Mouse (Mus musculus) liver, embryonic 13.5 days (tissue): Measurements from ENCODE around the gene Tmem164. TPM values are rescaled to one million over a fixed set of nuclear protein-coding genes. Genes with fewer than 3 reads are reported as not detected.

Source experiments
- ATAC-seq: fragments of 200-750 bp; cut with Nextera tagmentation; 2 replicates; pipeline ENCODE4 v1.8.0; 2017; ENCODE audit warnings: low read depth, mild to moderate bottlenecking, moderate number of reproducible peaks, moderate library complexity
- DNase-seq: peaks from one replicate; pipeline ENCODE4 v3.0.0; 2022
- H3K27ac ChIP-seq: fragments of 300-500 bp; sonication (generic); 2 replicates; pipeline ENCODE4 v1.5.1; 2015; ENCODE audit warnings: moderate library complexity, mild to moderate bottlenecking, inconsistent platforms
- H3K27me3 ChIP-seq: fragments of 300-500 bp; sonication (generic); 2 replicates; pipeline ENCODE4 v1.6.1; 2015; ENCODE audit warnings: mild to moderate bottlenecking, inconsistent platforms
- H3K36me3 ChIP-seq: fragments of 300-500 bp; sonication (generic); 2 replicates; pipeline ENCODE4 v1.6.1; 2015; ENCODE audit warnings: mild to moderate bottlenecking, inconsistent platforms
- H3K4me1 ChIP-seq: fragments of 300-500 bp; sonication (generic); replicated peaks from 2 replicates; pipeline ENCODE4 v1.6.1; 2015; ENCODE audit warnings: inconsistent platforms
- H3K4me2 ChIP-seq: fragments of 300-500 bp; sonication (generic); 2 replicates; pipeline ENCODE4 v1.6.1; 2015; ENCODE audit warnings: inconsistent platforms, mild to moderate bottlenecking, moderate library complexity
- H3K4me3 ChIP-seq: fragments of 300-500 bp; sonication (generic); replicated peaks from 2 replicates; pipeline ENCODE4 v1.5.1; 2015; ENCODE audit warnings: mild to moderate bottlenecking, inconsistent platforms
- H3K9ac ChIP-seq: fragments of 300-500 bp; sonication (generic); 2 replicates; pipeline ENCODE4 v1.6.1; 2015; ENCODE audit warnings: mild to moderate bottlenecking, inconsistent platforms
- H3K9me3 ChIP-seq: fragments of 300-500 bp; sonication (generic); replicated peaks from 2 replicates; pipeline ENCODE4 v1.6.1; 2016; ENCODE audit warnings: inconsistent platforms
- WGBS: fragments of 180-500 bp; shearing (Covaris S2); methylation state at CpG from one replicate; pipeline ENCODE4 v1.1.7; 2015; ENCODE audit not compliant: insufficient replicate concordance; 5-methylcytosine and 5-hydroxymethylcytosine counted together
- polyA plus RNA-seq: library from polyadenylated mRNA; unstranded; fragments of >200 nt; fragmentation: Nextera tagmentation; extraction: Ambion mirVana; gene quantifications from 2 replicates; pipeline ENCODE4 v1.2.1, GENCODE M21; 2015

Tmem164 gene
- polyA plus RNA-seq, 1 experiment from 2014 or later, result 24.1 TPM

GRCm38 (mm10) chrX:142829866-142830470 is 148.8 kb downstream of the Tmem164 start:
- WGBS, result 55% methylated on average over 12 of the region's 12 CpGs
- no peak for DNase-seq
- 0 out of 2 replicates have a peak, but pooled peaks have one; percentile 15 for ATAC-seq

DNA sequence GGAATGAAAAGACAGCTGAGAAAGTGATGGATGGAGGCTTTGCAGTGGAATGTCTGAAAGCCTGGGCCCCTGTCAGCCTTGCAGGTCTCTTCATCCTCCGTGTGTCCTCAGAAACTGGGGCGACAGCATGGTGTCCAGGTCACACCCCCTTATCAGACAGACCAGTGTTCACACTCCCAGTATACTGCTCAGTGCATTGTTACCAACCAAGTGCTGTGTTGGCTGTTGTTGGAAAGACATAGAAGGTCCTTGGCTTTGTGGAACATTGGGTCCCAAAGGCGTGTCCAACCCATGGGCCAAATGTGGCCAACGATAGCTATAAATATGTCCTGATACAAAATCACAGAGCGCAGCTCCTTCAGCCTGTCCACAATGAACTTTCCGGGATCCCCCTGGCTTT is 149.4 kb downstream of the Tmem164 start:
- 76% methylated on average over 6 of the region's 6 CpGs for WGBS
- Histone ChIP-seq H3K4me3 (no peak overlapping the region), H3K4me1 (peaks cover 16% of the 10 kb centered on the region), H3K9me3 (no peaks in the 10 kb centered on the region), H3K27ac (no peak overlapping the region), H3K9ac (no peak overlapping the region), H3K36me3 (peaks cover 11% of the 10 kb centered on the region; the same call in 1 of the 2 replicates), H3K4me2 (no peak overlapping the region), H3K27me3 (no peaks in the 10 kb centered on the region)
- peak; percentile 63 for ATAC-seq
- no peak for DNase-seq

More at GRCm38 (mm10) chrX:142829866-142830470, 148.8 kb downstream of the Tmem164 start:
- Histone ChIP-seq H3K4me3 (no peak overlapping the region), H3K36me3 (peaks cover 6% of the 10 kb centered on the region; the same call in 1 of the 2 replicates), H3K4me1 (peaks cover 16% of the 10 kb centered on the region), H3K27me3 (no peaks in the 10 kb centered on the region), H3K9ac (no peak overlapping the region), H3K4me2 (no peak overlapping the region), H3K27ac (no peak overlapping the region), H3K9me3 (no peaks in the 10 kb centered on the region)

GRCm38 (mm10) chrX:142832221-142832620 is 151.0 kb downstream of the Tmem164 start:
- Histone ChIP-seq H3K36me3 (peaks cover 14% of the 10 kb centered on the region; the same call in 1 of the 2 replicates), H3K27me3 (no peaks in the 10 kb centered on the region), H3K4me1 (peaks cover 16% of the 10 kb centered on the region), H3K9me3 (no peaks in the 10 kb centered on the region), H3K9ac (no peak overlapping the region), H3K27ac (no peak overlapping the region), H3K4me3 (no peak overlapping the region), H3K4me2 (no peak overlapping the region)
- no peak for DNase-seq
- WGBS, result 66% methylated on average over 3 of the region's 3 CpGs
- ATAC-seq, result no peak

DNA sequence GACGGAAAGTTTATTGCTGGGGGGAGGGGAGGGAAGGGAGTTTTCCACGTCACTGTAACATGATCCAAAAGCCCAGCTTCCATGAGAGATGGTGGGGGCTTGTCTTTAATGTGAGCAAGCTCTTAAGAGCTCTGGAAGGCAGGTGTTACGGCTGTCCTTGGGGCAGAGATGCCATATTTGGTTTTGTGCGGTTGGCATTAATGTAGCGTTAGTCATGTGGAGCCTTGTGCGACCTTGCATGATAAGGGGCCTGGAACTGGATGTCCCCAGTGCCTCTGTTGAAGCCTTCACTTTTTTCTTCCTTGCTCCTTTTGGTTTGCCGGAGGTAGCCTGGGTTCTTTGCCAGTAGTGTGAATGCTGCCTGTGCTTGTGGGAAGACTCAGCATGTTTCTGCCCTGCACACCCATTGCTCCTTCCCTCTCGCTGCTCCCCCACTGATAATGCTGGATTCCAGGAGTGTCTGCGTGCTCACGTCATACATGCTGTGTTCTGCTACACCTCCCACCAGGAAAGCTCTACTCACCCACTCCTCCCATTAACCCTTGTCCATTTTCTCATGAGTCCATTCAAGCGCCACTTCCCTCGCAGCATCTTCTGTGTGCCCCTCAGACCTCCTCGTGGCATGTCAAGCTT is 152.1 kb downstream of the Tmem164 start:
- 80% methylated on average over 13 of the region's 13 CpGs for WGBS
- Histone ChIP-seq H3K4me3 (no peak overlapping the region), H3K27me3 (no peaks in the 10 kb centered on the region), H3K9ac (no peak overlapping the region), H3K4me1 (peaks cover 16% of the 10 kb centered on the region), H3K4me2 (no peak overlapping the region), H3K36me3 (peaks cover 14% of the 10 kb centered on the region; the same call in 1 of the 2 replicates), H3K9me3 (no peaks in the 10 kb centered on the region), H3K27ac (no peak overlapping the region)
- ATAC-seq (no peak), DNase-seq (no peak)

GRCm38 (mm10) chrX:142834807-142835206 is 153.6 kb downstream of the Tmem164 start:
- Histone ChIP-seq H3K4me1 (peaks cover 7% of the 10 kb centered on the region; the same call in 1 of the 2 replicates), H3K4me3 (no peak overlapping the region), H3K27ac (no peak overlapping the region), H3K9me3 (no peaks in the 10 kb centered on the region), H3K4me2 (no peak overlapping the region), H3K9ac (no peak overlapping the region), H3K27me3 (no peaks in the 10 kb centered on the region), H3K36me3 (peaks cover 14% of the 10 kb centered on the region; the same call in 1 of the 2 replicates)
- no peak for ATAC-seq
- 77% methylated on average over 6 of the region's 6 CpGs for WGBS
- DNase-seq, result no peak

- no peak overlapping the region for H3K4me3 ChIP-seq
- H3K36me3 ChIP-seq, result peaks cover 14% of the 10 kb centered on the region; the same call in 1 of the 2 replicates
- H3K9ac ChIP-seq, result no peak overlapping the region
- ATAC-seq (no peak), DNase-seq (no peak)
- H3K9me3 ChIP-seq, result no peaks in the 10 kb centered on the region
- H3K27me3 ChIP-seq, result no peaks in the 10 kb centered on the region
- H3K4me1 ChIP-seq, result no peaks in the 10 kb centered on the region
- H3K4me2 ChIP-seq, result no peak overlapping the region
- no peak overlapping the region for H3K27ac ChIP-seq
- 68% methylated on average over 7 of the region's 7 CpGs for WGBS
These were observed 155.2 kb downstream of the Tmem164 start for GRCm38 (mm10) chrX:142836399-142836798.

DNA sequence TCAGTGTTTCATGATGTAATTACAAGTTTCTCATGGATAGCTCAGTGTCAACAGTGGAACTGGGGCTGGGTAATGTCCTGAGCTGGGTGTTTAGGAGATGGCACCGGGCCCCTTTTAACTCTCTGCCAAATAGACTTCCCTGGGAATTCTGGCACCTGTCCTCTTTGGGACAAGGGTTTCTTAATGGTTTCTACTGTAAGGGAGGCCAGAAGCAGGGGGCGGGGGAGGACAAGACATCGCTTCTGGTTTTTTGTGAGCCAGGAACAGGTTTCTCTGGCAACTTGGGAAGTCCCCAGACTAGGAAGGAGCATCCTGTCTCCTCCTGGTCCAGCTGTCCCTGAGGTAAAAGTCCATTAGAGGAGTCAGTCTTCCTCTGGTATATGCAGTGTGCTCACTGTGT is 156.1 kb downstream of the Tmem164 start:
- no peak for ATAC-seq
- DNase-seq, result no peak
- WGBS, result 75% methylated on average over 3 of the region's 3 CpGs

DNA sequence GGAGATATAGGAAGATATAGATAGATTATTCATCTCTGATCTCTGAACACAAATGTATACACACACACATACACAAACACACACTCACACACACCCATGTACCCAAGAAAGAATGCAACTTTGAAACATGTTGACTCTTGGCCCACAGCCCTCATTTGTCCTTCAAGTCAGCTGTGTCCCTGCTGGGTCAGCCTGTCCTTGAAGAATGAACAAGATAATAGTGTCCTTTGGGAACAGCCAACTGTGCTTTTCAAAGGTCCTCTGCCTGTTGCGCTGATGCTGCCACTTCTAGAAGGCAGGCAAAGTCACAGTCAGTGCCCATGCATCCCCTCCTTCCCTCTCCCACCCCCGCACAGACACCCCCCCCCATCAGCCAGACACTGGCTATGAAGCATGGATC is 157.6 kb downstream of the Tmem164 start:
- Histone ChIP-seq H3K27ac (no peak overlapping the region), H3K36me3 (peaks cover 24% of the 10 kb centered on the region; the same call in 1 of the 2 replicates), H3K27me3 (no peaks in the 10 kb centered on the region), H3K4me2 (no peak overlapping the region), H3K4me3 (no peak overlapping the region), H3K9me3 (no peaks in the 10 kb centered on the region), H3K9ac (no peak overlapping the region), H3K4me1 (no peaks in the 10 kb centered on the region)
- no peak for DNase-seq
- no peak for ATAC-seq
- 65% methylated on average over 2 of the region's 2 CpGs for WGBS

More for the DNA sequence above, 156.1 kb downstream of the Tmem164 start:
- H3K27ac ChIP-seq, result no peak overlapping the region
- no peaks in the 10 kb centered on the region for H3K27me3 ChIP-seq
- H3K9me3 ChIP-seq, result no peaks in the 10 kb centered on the region
- no peak overlapping the region for H3K9ac ChIP-seq
- no peak overlapping the region for H3K4me2 ChIP-seq
- no peaks in the 10 kb centered on the region for H3K4me1 ChIP-seq
- H3K36me3 ChIP-seq, result peaks cover 17% of the 10 kb centered on the region; the same call in 1 of the 2 replicates
- no peak overlapping the region for H3K4me3 ChIP-seq

DNA sequence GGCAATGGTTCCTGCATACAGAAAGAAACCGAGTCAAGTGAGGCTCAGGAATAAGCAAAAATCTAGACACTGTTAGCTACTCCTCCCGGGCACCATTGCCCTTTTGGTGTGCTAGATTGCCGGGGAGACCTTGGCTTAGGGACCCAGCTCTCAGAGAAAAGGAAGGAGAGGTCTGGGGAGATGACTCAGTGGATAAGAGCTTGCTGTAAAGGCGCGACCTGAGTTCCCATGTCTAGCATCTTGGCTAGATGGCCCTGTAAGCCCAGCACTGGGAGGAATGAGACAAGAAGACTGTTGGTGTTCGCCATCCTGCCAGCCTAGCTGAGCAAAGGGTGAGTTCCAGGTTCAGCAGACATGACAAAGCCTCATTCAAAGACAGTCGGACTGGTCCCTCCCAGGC is 158.2 kb downstream of the Tmem164 start:
- no peaks in the 10 kb centered on the region for H3K27me3 ChIP-seq
- 80% methylated on average over 7 of the region's 7 CpGs for WGBS
- ATAC-seq, result no peak

DNA sequence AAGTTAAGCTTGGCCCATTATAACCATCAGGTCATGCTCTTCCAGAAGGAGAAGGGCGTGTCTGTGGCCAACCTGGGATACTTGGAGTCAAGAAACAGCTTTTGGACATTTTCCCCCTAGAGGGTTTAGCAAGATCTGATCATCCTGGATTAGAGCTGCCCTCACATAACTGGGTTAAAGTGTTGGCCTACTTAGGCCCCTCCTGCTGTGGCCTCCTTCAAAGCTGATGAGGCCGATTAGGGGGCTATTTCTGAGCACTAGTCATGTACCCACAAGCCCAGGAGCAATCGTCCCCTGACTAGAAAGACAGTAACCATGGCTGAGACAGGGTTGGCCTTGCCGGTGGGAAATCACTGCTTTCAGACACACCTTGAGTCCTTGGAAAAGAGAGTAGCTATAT is 160.7 kb downstream of the Tmem164 start:
- WGBS, result 62% methylated on average over 4 of the region's 4 CpGs
- H3K4me2 ChIP-seq, result no peak overlapping the region
- H3K27ac ChIP-seq, result no peak overlapping the region
- peaks cover 10% of the 10 kb centered on the region; the same call in 1 of the 2 replicates for H3K36me3 ChIP-seq
- no peaks in the 10 kb centered on the region for H3K4me1 ChIP-seq
- no peaks in the 10 kb centered on the region for H3K27me3 ChIP-seq
- ATAC-seq, result no peak
- no peak overlapping the region for H3K4me3 ChIP-seq
- H3K9me3 ChIP-seq, result no peaks in the 10 kb centered on the region
- DNase-seq, result no peak
- H3K9ac ChIP-seq, result no peak overlapping the region

More for the DNA sequence above, 158.2 kb downstream of the Tmem164 start:
- Histone ChIP-seq H3K27ac (no peak overlapping the region), H3K4me3 (no peak overlapping the region), H3K4me2 (no peak overlapping the region), H3K9me3 (no peaks in the 10 kb centered on the region), H3K9ac (no peak overlapping the region), H3K4me1 (no peaks in the 10 kb centered on the region), H3K36me3 (peaks cover 24% of the 10 kb centered on the region; the same call in 1 of the 2 replicates)
- DNase-seq, result no peak

DNA sequence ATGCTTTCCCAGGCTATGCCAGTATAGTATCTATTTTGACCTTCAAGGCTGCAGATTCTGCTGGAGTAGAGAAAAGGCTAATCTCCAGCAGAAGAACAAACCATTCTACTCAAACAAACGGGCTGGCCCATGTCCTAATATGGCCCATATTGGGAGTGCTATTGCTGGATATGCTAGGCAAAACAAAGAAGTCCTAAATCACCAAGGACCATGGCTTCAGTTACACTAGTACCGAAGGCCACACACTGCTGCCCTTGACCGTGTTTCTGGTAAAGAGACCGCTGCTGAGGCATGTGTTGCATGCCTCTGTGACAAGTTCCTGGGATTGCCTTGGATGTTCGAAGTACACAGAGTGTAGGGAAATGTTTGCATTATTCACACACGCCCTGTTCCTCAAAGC is 165.1 kb downstream of the Tmem164 start:
- no peak overlapping the region for H3K4me3 ChIP-seq
- peaks cover 10% of the 10 kb centered on the region; the same call in 1 of the 2 replicates for H3K36me3 ChIP-seq
- no peak overlapping the region for H3K9ac ChIP-seq
- DNase-seq (no peak), ATAC-seq (no peak)
- no peaks in the 10 kb centered on the region for H3K4me1 ChIP-seq
- 69% methylated on average over 6 of the region's 6 CpGs for WGBS
- no peak overlapping the region for H3K27ac ChIP-seq
- no peaks in the 10 kb centered on the region for H3K9me3 ChIP-seq
- H3K4me2 ChIP-seq, result no peak overlapping the region
- no peaks in the 10 kb centered on the region for H3K27me3 ChIP-seq
